8 mouse cellular contexts compared by ENCODE assay signal in the genomic region with DNA sequence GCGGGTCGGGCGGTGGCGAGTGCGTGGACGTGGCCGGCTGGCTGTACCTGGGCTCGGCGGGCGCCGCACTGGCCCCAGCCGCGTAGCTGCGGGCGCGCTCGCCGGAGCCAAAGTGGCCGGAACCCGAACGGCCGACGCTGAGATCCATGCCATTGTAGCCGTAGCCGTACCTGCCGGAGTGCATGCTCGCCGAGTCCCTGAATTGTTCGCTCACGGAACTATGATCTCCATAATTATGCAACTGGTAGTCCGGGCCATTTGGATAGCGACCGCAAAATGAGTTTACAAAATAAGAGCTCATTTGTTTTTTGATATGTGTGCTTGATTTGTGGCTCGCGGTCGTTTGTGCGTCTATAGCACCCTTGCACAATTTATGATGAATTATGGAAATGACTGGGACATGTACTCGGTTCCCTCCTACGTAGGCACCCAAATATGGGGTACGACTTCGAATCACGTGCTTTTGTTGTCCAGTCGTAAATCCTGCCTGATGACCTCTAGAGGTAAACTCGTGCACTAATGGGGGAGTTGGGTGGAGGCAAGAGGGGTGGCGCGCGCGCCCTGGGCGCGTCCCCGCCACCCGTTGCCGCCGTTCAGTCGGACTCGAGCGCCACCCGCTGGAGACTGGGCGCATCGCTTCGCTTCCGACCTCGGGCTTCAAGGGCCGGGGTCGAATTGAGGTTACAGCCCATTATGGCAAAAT. TPM values are rescaled to one million over a fixed set of nuclear protein-coding genes. Genes with fewer than 3 reads are reported as not detected.
A peak's percentile ranks its signal among the peaks of the same experiment; 100 is the strongest.
DNase-seq lines count a peak whose midpoint lies in the region; ATAC-seq and TF ChIP-seq lines count a peak whose summit lies in the region.

Gene Hoxa5 (minus strand): TSS at position 538 of the 703 bp plus-strand sequence.

- H3K4me3 ChIP-seq in ES-E14 (ENCODE audit: insufficient read depth in 1 of 2, low read depth in 1 of 2, low read length in 2 of 2, poor library complexity in 1 of 2, severe bottlenecking in 1 of 2), result peak within 1 kb of the TSS; percentile 54 to 72
- peak within 1 kb of the TSS; percentile 67 for H3K4me3 ChIP-seq in intestine, embryonic 14.5 days (ENCODE audit: low read depth, low read length)
- peak within 1 kb of the TSS; percentile 44 to 47 for H3K4me3 ChIP-seq in liver, embryonic 14.5 days (ENCODE audit: insufficient read depth in 1 of 2, low read depth in 2 of 2, low read length in 2 of 2)
- H3K4me3 ChIP-seq in neural tube, embryonic 14.5 days (ENCODE audit: low read depth, low read length), result peak within 1 kb of the TSS; percentile 88

- in situ Hi-C loops in ES-E14 (cut with MboI; ENCODE audit: low sequenced_read_pairs in 2 of 2, unreplicated experiment in 2 of 2), result loop anchor here in 1 of 2 experiments (25.0 kb wide), 1 partner anchor 592 kb away; no protein-coding TSS in a partner anchor

- no peak for TF ChIP-seq EP300 in liver, embryonic 14.5 days (IDR thresholded peaks at IDR 0.05; ENCODE audit: low read depth)

- no peaks in the 10 kb centered on the region for H3K36me3 ChIP-seq in ES-E14 (ENCODE audit: control insufficient read depth, insufficient read depth, low read length, poor library complexity, severe bottlenecking)
- H3K36me3 ChIP-seq in intestine, embryonic 14.5 days (ENCODE audit: control insufficient read depth, insufficient read depth, low read length), result peaks cover 11% of the 10 kb centered on the region; the same call in 1 of the 2 replicates
- H3K36me3 ChIP-seq in liver, embryonic 14.5 days (replicated peaks; ENCODE audit: control insufficient read depth, insufficient read depth, low read depth), result no peaks in the 10 kb centered on the region
- H3K36me3 ChIP-seq in neural tube, embryonic 14.5 days (ENCODE audit: control insufficient read depth, insufficient read depth, low read length), result peaks cover 48% of the 10 kb centered on the region

- TF ChIP-seq CTCF in brain, embryonic 14.5 days (IDR thresholded peaks at IDR 0.05; ENCODE audit: borderline replicate concordance, extremely low read depth, insufficient read depth, insufficient read length), result peak; percentile 71
- TF ChIP-seq CTCF in liver, embryonic 14.5 days (IDR thresholded peaks at IDR 0.05; ENCODE audit: low read depth), result peak; percentile 67

- ATAC-seq in intestine, embryonic 14.5 days (replicated peaks; ENCODE audit: low FRiP score, low TSS enrichment, low read depth), result peak; percentile 73; the same call in 1 of the 2 replicates
- no peak for ATAC-seq in liver, embryonic 14.5 days (ENCODE audit: insufficient read depth)
- ATAC-seq in neural tube, embryonic 14.5 days (ENCODE audit: low read depth), result 0 out of 2 replicates have a peak, but pooled peaks have one; percentile 36

- peaks cover 0 to 4% of the 10 kb centered on the region in 2 experiments; a peak in 1 of 4 replicates for H3K4me1 ChIP-seq in ES-E14 (ENCODE audit: control insufficient read depth in 2 of 2, insufficient read depth in 2 of 2, low read length in 2 of 2, poor library complexity in 1 of 2)
- H3K4me1 ChIP-seq in intestine, embryonic 14.5 days (replicated peaks; ENCODE audit: control insufficient read depth, insufficient read depth, low read length), result peaks cover 49% of the 10 kb centered on the region
- no peaks in the 10 kb centered on the region for H3K4me1 ChIP-seq in liver, embryonic 14.5 days (replicated peaks; ENCODE audit: control insufficient read depth in 2 of 2, insufficient read depth in 2 of 2, low read length in 1 of 2)
- H3K4me1 ChIP-seq in neural tube, embryonic 14.5 days (ENCODE audit: control insufficient read depth, insufficient read depth, low read length), result peaks cover 84% of the 10 kb centered on the region

- H3K9me3 ChIP-seq in ES-E14 (ENCODE audit: control insufficient read depth, insufficient read depth, low read depth, low read length), result no peaks in the 10 kb centered on the region
- H3K9me3 ChIP-seq in intestine, embryonic 14.5 days (ENCODE audit: control insufficient read depth, low read length), result no peaks in the 10 kb centered on the region
- H3K9me3 ChIP-seq in liver, embryonic 14.5 days (ENCODE audit: control insufficient read depth, low read length), result no peaks in the 10 kb centered on the region
- no peaks in the 10 kb centered on the region for H3K9me3 ChIP-seq in neural tube, embryonic 14.5 days (ENCODE audit: control insufficient read depth, low read length)

- no peak for DNase-seq in ES-E14 (ENCODE audit: low read depth, low spot score)
- DNase-seq in brain, embryonic 14.5 days (ENCODE audit: low read depth), result no peak
- DNase-seq in gastrocnemius, postnatal 14 days, result peak; percentile 74
- DNase-seq in intestine, embryonic 14.5 days (ENCODE audit: low spot score), result peak; percentile 97
- DNase-seq in liver, embryonic 14.5 days (ENCODE audit: low read depth in 3 of 3, low spot score in 3 of 3), result peak in 2 of 3 experiments; percentile 17 to 31
- no peak for DNase-seq in frontal cortex, postnatal 14 days (ENCODE audit: low spot score in 2 of 2)
- DNase-seq in right cerebral cortex, postnatal 14 days, result no peak

- 1% methylated on average over 65 of the region's 65 CpGs for WGBS in intestine, embryonic 14.5 days
- WGBS in liver, embryonic 14.5 days (ENCODE audit: insufficient replicate concordance), result under 1% methylated on average over 65 of the region's 65 CpGs
- WGBS in neural tube, embryonic 14.5 days, result under 1% methylated on average over 65 of the region's 65 CpGs

- no peak within 1 kb of the TSS for H3K27ac ChIP-seq in ES-E14 (ENCODE audit: insufficient read depth, low read depth, low read length, poor library complexity, severe bottlenecking)
- peak within 1 kb of the TSS; percentile 81 for H3K27ac ChIP-seq in intestine, embryonic 14.5 days (ENCODE audit: low read depth)
- no peak within 1 kb of the TSS for H3K27ac ChIP-seq in liver, embryonic 14.5 days
- peak within 1 kb of the TSS; percentile 92 for H3K27ac ChIP-seq in neural tube, embryonic 14.5 days (ENCODE audit: low read depth, low read length)

- peak within 1 kb of the TSS; percentile 78 for H3K4me2 ChIP-seq in intestine, embryonic 14.5 days (ENCODE audit: low read length)
- H3K4me2 ChIP-seq in liver, embryonic 14.5 days (ENCODE audit: low read depth), result peak within 1 kb of the TSS; percentile 43
- peak within 1 kb of the TSS; percentile 99 for H3K4me2 ChIP-seq in neural tube, embryonic 14.5 days (ENCODE audit: low read depth, low read length)

- peak within 1 kb of the TSS; percentile 30 for H3K9ac ChIP-seq in ES-E14 (ENCODE audit: insufficient read depth, low read depth, low read length, poor library complexity, severe bottlenecking)
- peak within 1 kb of the TSS; percentile 97 for H3K9ac ChIP-seq in intestine, embryonic 14.5 days (ENCODE audit: low read length)
- no peak within 1 kb of the TSS; the same call in 1 of the 2 replicates for H3K9ac ChIP-seq in liver, embryonic 14.5 days (replicated peaks)
- peak within 1 kb of the TSS; percentile 98 for H3K9ac ChIP-seq in neural tube, embryonic 14.5 days (replicated peaks; ENCODE audit: low read depth, low read length)

- peaks cover 27% of the 10 kb centered on the region for H3K27me3 ChIP-seq in intestine, embryonic 14.5 days (replicated peaks; ENCODE audit: control insufficient read depth, insufficient read depth, low read length)
- peaks cover 97% of the 10 kb centered on the region for H3K27me3 ChIP-seq in liver, embryonic 14.5 days (ENCODE audit: control insufficient read depth, insufficient read depth, low read length)
- H3K27me3 ChIP-seq in neural tube, embryonic 14.5 days (ENCODE audit: control insufficient read depth, insufficient read depth, low read length), result no peaks in the 10 kb centered on the region

- intact Hi-C loops in gastrocnemius, postnatal 14 days (cut with DNase I; ENCODE audit: low total_unique reads), result loop anchor here (2.0 to 5.0 kb wide), 3 partner anchors 202 to 337 kb away; no protein-coding TSS in a partner anchor

- TF ChIP-seq POLR2A in brain, embryonic 14.5 days (IDR thresholded peaks at IDR 0.05; ENCODE audit: borderline replicate concordance, extremely low read depth, insufficient read depth, insufficient read length, poor library complexity, severe bottlenecking), result no peak

TF ChIP-seq in ES-E14, 5 proteins besides CTCF, POLR2A, EP300 and RAD21:
- TF ChIP-seq HCFC1 (IDR thresholded peaks at IDR 0.05; ENCODE audit: borderline replicate concordance, insufficient read depth, low read length) (no peak), ZC3H11A (IDR thresholded peaks at IDR 0.05; ENCODE audit: borderline replicate concordance, low read depth, low read length) (peak; percentile 68; the same call in 1 of the 2 replicates)
TF ChIP-seq in ES-E14: peak in this region for 1.

RNA-seq across cellular contexts. Expression of gene Hoxa5, which starts in this region (rescaled TPM):
- total RNA-seq in ES-E14 (2012; rRNA removed), result 0.49 TPM in 1 of 2 replicates, not detected in the other
- polyA plus RNA-seq in brain, embryonic 14.5 days (2012; rRNA removed), result 5.0 and 47.1 TPM in 2 replicates
- 1 to 10 TPM; 1.9 to 2.5 TPM for total RNA-seq in gastrocnemius, postnatal 14 days (2021)
- 30.1 and 34.1 TPM in 2 replicates for polyA plus RNA-seq in intestine, embryonic 14.5 days (2014; fragmentation: Nextera tagmentation; extraction: Ambion mirVana)
- polyA plus RNA-seq in liver, embryonic 14.5 days (2012; rRNA removed), result 0.52 and 0.97 TPM in 2 replicates
- polyA plus RNA-seq in liver, embryonic 14.5 days (2014; fragmentation: Nextera tagmentation; extraction: Ambion mirVana), result 0.16 and 0.43 TPM in 2 replicates
- 20.9 and 30.6 TPM in 2 replicates for polyA plus RNA-seq in neural tube, embryonic 14.5 days (2014; fragmentation: Nextera tagmentation; extraction: Ambion mirVana)

Comparison
In these comparisons a context has a peak if more than half of its experiments do, and no peak if none do; other contexts are left out.
1. Peak in DNase-seq, H3K4me3 ChIP-seq and H3K4me2 ChIP-seq in liver, embryonic 14.5 days; RNA of the gene not detected or under 1 TPM.
2. DNase-seq: peak in gastrocnemius, postnatal 14 days (single experiment) and intestine, embryonic 14.5 days (single experiment); none in ES-E14 (single experiment), brain, embryonic 14.5 days (single experiment), frontal cortex, postnatal 14 days (0 of 2) and right cerebral cortex, postnatal 14 days (single experiment).
3. H3K27ac ChIP-seq: peak in intestine, embryonic 14.5 days (single experiment) and neural tube, embryonic 14.5 days (single experiment); none in ES-E14 (single experiment) and liver, embryonic 14.5 days (single experiment).
4. H3K4me2 ChIP-seq: peak in every context shown above with its lines; median percentile 99 in neural tube, embryonic 14.5 days; 78 in intestine, embryonic 14.5 days; 43 in liver, embryonic 14.5 days.
5. Peak in every context shown above with its lines, with median percentiles within 50 percentile points of each other: H3K4me3 ChIP-seq.